Mouse (Mus musculus): ENCODE measurements around the gene Ankrd12. TPM values are rescaled to one million over a fixed set of nuclear protein-coding genes. Genes with fewer than 3 reads are reported as not detected.
A peak's percentile ranks its signal among the peaks of the same experiment; 100 is the strongest.

The Ankrd12 gene
- 24.8 and 26.0 TPM in 2 replicates for polyA plus RNA-seq (2015; fragmentation: Nextera tagmentation; extraction: Ambion mirVana)

DNA sequence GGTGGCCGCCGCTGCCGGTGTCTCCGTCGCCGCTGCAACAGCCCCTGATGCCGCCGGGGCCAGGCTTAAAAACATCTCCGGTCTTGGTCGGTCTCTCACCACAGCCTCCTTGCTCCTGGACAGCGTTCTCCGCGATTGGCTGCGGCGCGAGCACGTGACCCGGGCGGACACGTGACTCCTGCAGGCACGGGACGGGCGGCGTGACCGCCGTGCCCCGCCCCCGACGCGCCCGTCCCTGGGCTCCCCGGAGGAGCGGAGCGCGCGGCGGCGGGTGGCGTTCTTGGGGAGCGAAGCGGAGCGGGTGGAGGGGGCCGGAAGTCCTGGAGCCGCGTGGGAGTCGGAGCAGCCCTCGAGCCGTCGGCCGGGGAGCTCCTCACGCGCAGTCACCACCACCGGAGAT, at the start of gene Ankrd12:
TSS of gene Ankrd12 (minus strand) at position 156 of the 400 bp plus-strand sequence.
- peak; percentile 99 for ATAC-seq (replicated peaks; ENCODE audit: low FRiP score)
- Histone ChIP-seq H3K27ac (peak within 1 kb of the TSS; percentile 91), H3K36me3 (peaks cover 31% of the 10 kb centered on the region), H3K9ac (peak within 1 kb of the TSS; percentile 78), H3K4me3 (replicated peaks) (peak within 1 kb of the TSS; percentile 98), H3K4me2 (peak within 1 kb of the TSS; percentile 84), H3K27me3 (no peaks in the 10 kb centered on the region), H3K4me1 (peaks cover 16% of the 10 kb centered on the region; the same call in 1 of the 2 replicates), H3K9me3 (replicated peaks) (no peaks in the 10 kb centered on the region)
- WGBS: 1% methylated on average over 53 of the region's 53 CpGs

GRCm38 (mm10) chr17:66125211-66125610, 48.3 kb upstream of the Ankrd12 start:
- Histone ChIP-seq H3K27me3 (no peaks in the 10 kb centered on the region), H3K27ac (no peak overlapping the region), H3K36me3 (peaks cover 44% of the 10 kb centered on the region), H3K9ac (no peak overlapping the region), H3K4me3 (replicated peaks) (peak overlapping the region; percentile 90; the same call in 1 of the 2 replicates), H3K4me1 (peaks cover 16% of the 10 kb centered on the region), H3K9me3 (replicated peaks) (no peaks in the 10 kb centered on the region), H3K4me2 (no peak overlapping the region)
- WGBS: 69% methylated on average over 5 of the region's 5 CpGs
- ATAC-seq (replicated peaks; ENCODE audit: low FRiP score): no peak

GRCm38 (mm10) chr17:66123816-66124610, 47.1 kb upstream of the Ankrd12 start:
- Histone ChIP-seq H3K4me3 (replicated peaks) (peak overlapping the region; percentile 90), H3K9me3 (replicated peaks) (no peaks in the 10 kb centered on the region), H3K36me3 (peaks cover 43% of the 10 kb centered on the region), H3K9ac (peak overlapping the region; percentile 81), H3K27ac (peak overlapping the region; percentile 97), H3K4me2 (peak overlapping the region; percentile 79), H3K4me1 (peaks cover 16% of the 10 kb centered on the region), H3K27me3 (no peaks in the 10 kb centered on the region)
- peak; percentile 35 for ATAC-seq (replicated peaks; ENCODE audit: low FRiP score)
- 1% methylated on average over 20 of the region's 20 CpGs for WGBS

GRCm38 (mm10) chr17:66123066-66123815, 46.4 kb upstream of the Ankrd12 start, which contains the start of gene Ddx11:
Gene Ddx11 (plus strand): TSS chr17:66123520.
- WGBS: 6% methylated on average over 45 of the region's 45 CpGs
- Histone ChIP-seq H3K27ac (peak within 1 kb of the TSS; percentile 97), H3K27me3 (no peaks in the 10 kb centered on the region), H3K9me3 (replicated peaks) (no peaks in the 10 kb centered on the region), H3K36me3 (peaks cover 44% of the 10 kb centered on the region), H3K4me3 (replicated peaks) (peak within 1 kb of the TSS; percentile 90), H3K9ac (peak within 1 kb of the TSS; percentile 81), H3K4me2 (peak within 1 kb of the TSS; percentile 79), H3K4me1 (peaks cover 16% of the 10 kb centered on the region)
- peak; percentile 92 for ATAC-seq (replicated peaks; ENCODE audit: low FRiP score)

- no peak for ATAC-seq (replicated peaks; ENCODE audit: low FRiP score)
- Histone ChIP-seq H3K27me3 (no peaks in the 10 kb centered on the region), H3K27ac (no peak overlapping the region), H3K36me3 (peaks cover 47% of the 10 kb centered on the region), H3K4me1 (peaks cover 16% of the 10 kb centered on the region), H3K4me3 (replicated peaks) (no peak overlapping the region), H3K9me3 (replicated peaks) (no peaks in the 10 kb centered on the region), H3K9ac (no peak overlapping the region), H3K4me2 (no peak overlapping the region)
- 76% methylated on average over 1 of the region's 1 CpGs for WGBS
Observed at GRCm38 (mm10) chr17:66120701-66121100, 43.8 kb upstream of the Ankrd12 start.

DNA sequence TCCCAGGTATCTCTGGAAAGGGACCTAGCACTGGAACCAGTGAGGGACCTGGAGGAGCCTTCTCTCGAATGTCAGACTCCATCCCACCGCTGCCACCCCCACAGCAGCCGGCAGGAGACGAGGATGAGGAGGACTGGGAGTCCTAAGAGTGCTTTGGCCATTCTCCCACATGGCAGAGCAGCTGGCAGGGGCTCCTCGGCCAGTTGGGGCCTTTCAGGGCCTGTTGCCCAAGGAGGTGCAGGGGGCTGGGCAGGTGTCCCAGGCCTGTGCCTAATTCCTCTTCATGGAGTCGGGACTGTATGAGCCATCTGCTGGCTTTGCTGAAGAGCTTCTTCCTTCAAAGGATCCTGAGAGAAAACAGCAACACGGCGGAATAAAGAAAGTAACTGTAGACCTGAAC, 42.1 kb upstream of the Ankrd12 start:
- no peaks in the 10 kb centered on the region for H3K27me3 ChIP-seq
- ATAC-seq (replicated peaks; ENCODE audit: low FRiP score): no peak
- no peaks in the 10 kb centered on the region for H3K4me1 ChIP-seq
- no peak overlapping the region for H3K4me2 ChIP-seq
- peaks cover 64% of the 10 kb centered on the region for H3K36me3 ChIP-seq
- no peak overlapping the region for H3K9ac ChIP-seq
- H3K4me3 ChIP-seq (replicated peaks): no peak overlapping the region
- 90% methylated on average over 8 of the region's 8 CpGs for WGBS
- no peak overlapping the region for H3K27ac ChIP-seq
- H3K9me3 ChIP-seq (replicated peaks): no peaks in the 10 kb centered on the region

DNA sequence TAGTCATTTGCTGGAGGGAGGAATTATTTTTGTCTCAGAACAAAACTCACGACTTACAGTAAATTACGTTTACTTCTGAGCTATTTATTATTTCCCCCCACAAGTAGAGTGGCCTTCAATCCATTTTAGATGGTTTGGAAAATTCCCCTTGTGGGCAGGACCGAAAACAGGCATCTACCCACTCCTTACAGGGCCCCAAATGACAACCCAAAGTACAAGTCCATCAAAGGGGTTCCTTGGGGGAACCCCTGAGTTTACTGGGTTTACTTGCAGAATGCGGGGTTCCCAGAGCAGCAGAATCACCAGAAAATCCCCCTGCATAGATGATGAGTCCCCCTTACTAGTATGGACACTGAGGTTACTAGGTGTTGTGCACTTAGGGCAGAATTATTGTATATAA, 35.3 kb upstream of the Ankrd12 start:
- Histone ChIP-seq H3K36me3 (peaks cover 38% of the 10 kb centered on the region), H3K27me3 (no peaks in the 10 kb centered on the region), H3K9me3 (replicated peaks) (no peaks in the 10 kb centered on the region), H3K4me2 (peak overlapping the region; percentile 60), H3K27ac (0 out of 2 replicates have a peak overlapping the region, but pooled peaks have one; percentile 87), H3K9ac (peak overlapping the region; percentile 70), H3K4me3 (replicated peaks) (peak overlapping the region; percentile 85), H3K4me1 (peaks cover 17% of the 10 kb centered on the region)
- WGBS: 34% methylated on average over 4 of the region's 4 CpGs
- no peak for ATAC-seq (replicated peaks; ENCODE audit: low FRiP score)

- ATAC-seq (replicated peaks; ENCODE audit: low FRiP score): peak; percentile 99
- peak within 1 kb of the TSS; percentile 60 for H3K4me2 ChIP-seq
- H3K9ac ChIP-seq: peak within 1 kb of the TSS; percentile 70
- H3K27ac ChIP-seq: peak within 1 kb of the TSS; percentile 87
- no peaks in the 10 kb centered on the region for H3K9me3 ChIP-seq (replicated peaks)
- peak within 1 kb of the TSS; percentile 85 for H3K4me3 ChIP-seq (replicated peaks)
- H3K36me3 ChIP-seq: peaks cover 31% of the 10 kb centered on the region
- WGBS: under 1% methylated on average over 41 of the region's 41 CpGs
- peaks cover 17% of the 10 kb centered on the region for H3K4me1 ChIP-seq
- no peaks in the 10 kb centered on the region for H3K27me3 ChIP-seq
Observed at GRCm38 (mm10) chr17:66111402-66111959, 34.6 kb upstream of the Ankrd12 start, which contains the start of gene Washc1. Gene Washc1 (plus strand): TSS chr17:66111545.

DNA sequence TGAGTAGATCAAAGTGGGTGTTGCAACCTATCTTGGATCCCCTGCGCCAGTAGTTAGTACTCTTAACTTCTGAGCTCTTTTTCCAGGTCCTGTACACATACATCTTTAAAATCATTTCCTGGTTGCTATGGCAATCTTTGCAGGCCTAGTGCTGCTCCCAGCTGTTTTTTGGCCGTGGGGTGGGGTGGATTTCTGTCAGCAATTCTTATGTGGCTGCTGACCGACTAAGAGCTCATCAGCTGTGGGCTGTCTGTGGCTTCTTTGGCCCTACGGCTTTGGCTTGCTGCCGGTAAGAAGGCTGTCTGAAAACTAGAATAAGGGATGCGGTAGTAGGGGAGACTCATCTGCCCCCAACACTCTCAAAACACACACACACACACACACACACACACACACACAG, 33.9 kb upstream of the Ankrd12 start:
- ATAC-seq (replicated peaks; ENCODE audit: low FRiP score): no peak
- Histone ChIP-seq H3K27me3 (no peaks in the 10 kb centered on the region), H3K4me1 (peaks cover 17% of the 10 kb centered on the region), H3K9ac (peak overlapping the region; percentile 70), H3K27ac (peak overlapping the region; percentile 87), H3K4me3 (replicated peaks) (peak overlapping the region; percentile 85), H3K36me3 (peaks cover 24% of the 10 kb centered on the region), H3K9me3 (replicated peaks) (no peaks in the 10 kb centered on the region), H3K4me2 (peak overlapping the region; percentile 60)
- WGBS: 32% methylated on average over 6 of the region's 6 CpGs

DNA sequence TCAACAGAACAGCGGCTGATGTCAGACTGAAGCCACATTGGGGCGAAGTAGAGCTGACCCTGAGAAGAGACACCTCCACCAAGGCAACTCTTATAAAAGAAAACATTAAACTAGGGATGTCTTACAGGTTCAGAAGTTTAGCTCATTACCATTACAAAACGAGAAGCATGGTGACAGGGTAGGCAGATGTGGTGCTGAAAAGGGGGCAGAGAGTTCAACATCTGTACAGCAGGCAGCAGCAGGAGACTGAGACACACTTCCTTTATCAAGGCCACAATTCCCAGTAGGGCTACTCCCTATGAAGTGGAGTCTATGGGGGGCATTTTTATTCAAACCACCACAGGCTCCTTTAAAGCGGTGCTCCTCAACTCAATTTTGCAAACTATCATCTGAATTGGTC, 31.3 kb upstream of the Ankrd12 start:
- H3K27ac ChIP-seq: no peak overlapping the region
- H3K27me3 ChIP-seq: no peaks in the 10 kb centered on the region
- H3K4me3 ChIP-seq (replicated peaks): no peak overlapping the region
- no peak overlapping the region for H3K9ac ChIP-seq
- peaks cover 17% of the 10 kb centered on the region for H3K4me1 ChIP-seq
- no peak overlapping the region for H3K4me2 ChIP-seq
- no peaks in the 10 kb centered on the region for H3K36me3 ChIP-seq
- WGBS: 83% methylated on average over 4 of the region's 4 CpGs
- ATAC-seq (replicated peaks; ENCODE audit: low FRiP score): no peak
- H3K9me3 ChIP-seq (replicated peaks): no peaks in the 10 kb centered on the region

DNA sequence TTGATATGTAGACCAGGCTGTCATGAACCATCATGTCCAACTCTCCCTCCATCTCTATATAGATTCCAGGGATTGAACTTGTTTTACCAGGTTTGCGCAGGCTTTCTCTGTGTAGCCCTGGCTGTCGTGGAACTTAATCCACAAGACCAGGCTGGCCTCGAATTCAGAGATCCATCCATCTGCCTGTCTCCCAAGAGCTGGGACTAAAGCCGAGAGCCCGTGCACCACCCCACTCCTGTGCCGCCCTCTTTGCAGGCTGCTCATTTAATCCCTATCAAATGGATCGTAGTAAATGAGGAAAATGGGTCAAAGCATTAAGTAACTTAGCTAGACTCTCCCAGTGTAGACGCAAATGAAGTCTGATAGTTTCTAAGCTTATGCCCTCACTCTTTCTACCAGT, 30.6 kb upstream of the Ankrd12 start:
- H3K9me3 ChIP-seq (replicated peaks): no peaks in the 10 kb centered on the region
- WGBS: 71% methylated on average over 8 of the region's 8 CpGs
- no peak overlapping the region for H3K9ac ChIP-seq
- no peak for ATAC-seq (replicated peaks; ENCODE audit: low FRiP score)
- no peaks in the 10 kb centered on the region for H3K27me3 ChIP-seq
- no peak overlapping the region for H3K27ac ChIP-seq
- peaks cover 12% of the 10 kb centered on the region for H3K4me1 ChIP-seq
- H3K4me3 ChIP-seq (replicated peaks): no peak overlapping the region
- no peak overlapping the region for H3K4me2 ChIP-seq
- H3K36me3 ChIP-seq: no peaks in the 10 kb centered on the region
